Mouse (Mus musculus) retina, postnatal 7 days (tissue): ENCODE data around the gene Cebpz.

Experiments
- DNase-seq: peaks from one replicate; pipeline ENCODE4 v3.0.0-alpha.2; 2012; ENCODE audit warnings: low read depth, low spot score

Gene Cebpz

DNA sequence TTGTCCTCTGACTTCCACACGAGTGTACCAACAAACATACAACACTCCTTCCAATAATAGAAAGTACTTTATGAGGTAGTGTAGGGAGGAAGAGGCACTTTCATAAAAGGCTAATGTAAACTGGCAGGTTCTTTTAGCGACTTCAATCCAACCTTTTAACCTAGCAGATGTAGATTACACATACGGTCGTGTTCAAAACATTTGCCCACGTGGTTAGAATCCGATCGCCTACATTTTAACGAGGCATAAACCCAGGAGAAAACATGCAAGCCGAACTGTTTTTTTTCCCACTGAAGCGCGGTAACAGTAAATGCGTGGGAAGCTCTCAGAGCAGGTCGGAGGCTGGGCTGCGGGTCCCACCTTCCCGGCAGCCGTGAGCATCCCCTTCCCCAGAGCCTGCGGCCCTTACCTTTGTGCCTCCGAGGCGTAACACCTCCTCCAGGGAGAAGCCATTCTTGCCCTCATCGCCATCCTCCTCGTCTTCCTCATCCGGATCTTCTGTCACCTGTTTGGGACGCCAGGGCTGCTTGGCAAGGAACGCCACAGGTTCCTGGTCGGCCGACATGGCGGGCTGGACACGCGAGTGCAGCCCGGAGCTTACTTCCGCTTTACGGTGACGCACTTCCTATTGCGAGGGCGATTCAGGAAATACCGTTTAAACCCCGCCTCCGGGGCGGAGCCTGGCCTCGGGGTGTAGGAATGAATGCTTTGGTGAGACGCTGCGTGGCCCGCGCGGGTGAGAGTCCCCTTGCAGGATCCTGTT is at the start of gene Cebpz, which contains the start of gene Ndufaf7:
Cebpz (minus strand) TSS at position 601 of the 763 bp plus-strand sequence.
Ndufaf7 (plus strand) TSS at position 671 of the 763 bp plus-strand sequence.
- DNase-seq: peak; percentile 97

DNA sequence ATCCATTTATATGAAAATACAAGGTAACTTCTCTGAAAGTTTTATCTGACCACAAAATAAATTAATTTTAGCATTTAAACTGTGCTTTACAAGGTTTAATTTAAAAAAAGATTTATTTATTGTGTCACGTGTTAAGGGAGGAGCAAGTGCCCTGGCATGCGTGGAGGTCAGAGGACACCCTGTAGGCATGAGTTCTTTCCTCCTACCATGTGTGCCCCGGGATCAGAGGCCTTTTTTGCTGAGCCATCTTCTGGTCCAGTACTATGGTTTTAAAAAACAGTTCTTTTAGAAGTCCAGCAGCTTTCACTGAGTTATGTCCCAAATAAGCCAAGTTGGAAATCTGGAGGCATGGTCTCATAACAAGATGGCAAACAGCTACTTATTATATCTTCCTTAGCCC is 46.9 kb upstream of the Cebpz start:
- no peak for DNase-seq

DNA sequence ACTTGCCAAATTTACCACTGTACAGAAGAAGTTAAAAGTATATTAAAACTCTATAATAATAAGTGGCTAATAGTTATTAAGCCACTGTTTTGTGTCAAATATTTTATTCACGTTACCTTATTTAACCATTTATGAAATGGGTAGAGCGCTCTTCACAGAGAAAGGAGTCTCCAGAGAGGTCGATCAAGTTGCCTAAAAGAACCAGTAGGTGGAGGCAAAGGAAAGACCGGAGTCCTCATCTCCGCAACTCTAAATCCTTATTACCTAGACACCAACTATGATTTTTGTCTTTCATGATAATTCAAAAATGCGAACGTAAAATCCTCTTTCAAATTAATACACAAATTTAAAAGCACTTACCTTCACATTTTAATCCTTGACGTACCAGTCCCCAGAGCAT is 46.3 kb upstream of the Cebpz start:
- DNase-seq: no peak

DNA sequence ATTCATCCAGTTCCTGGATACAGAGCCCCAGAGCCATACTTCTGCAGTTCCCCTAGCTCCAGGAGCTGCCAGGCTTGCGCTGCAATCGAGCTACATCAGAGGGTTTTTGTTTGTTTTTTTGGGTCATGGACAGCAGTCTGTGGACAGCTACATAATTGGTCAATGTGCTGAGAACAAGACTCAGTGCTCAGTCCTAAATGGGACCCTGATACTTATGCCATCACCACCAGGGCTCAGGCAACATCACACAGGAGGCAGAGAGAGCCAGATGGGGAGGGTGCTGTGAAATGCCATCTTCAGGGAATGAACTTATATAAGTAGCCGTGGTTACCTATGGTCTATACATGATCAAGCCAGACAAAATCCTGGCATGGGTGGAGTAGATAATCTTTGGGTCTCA is 31.6 kb upstream of the Cebpz start:
- DNase-seq: no peak

DNA sequence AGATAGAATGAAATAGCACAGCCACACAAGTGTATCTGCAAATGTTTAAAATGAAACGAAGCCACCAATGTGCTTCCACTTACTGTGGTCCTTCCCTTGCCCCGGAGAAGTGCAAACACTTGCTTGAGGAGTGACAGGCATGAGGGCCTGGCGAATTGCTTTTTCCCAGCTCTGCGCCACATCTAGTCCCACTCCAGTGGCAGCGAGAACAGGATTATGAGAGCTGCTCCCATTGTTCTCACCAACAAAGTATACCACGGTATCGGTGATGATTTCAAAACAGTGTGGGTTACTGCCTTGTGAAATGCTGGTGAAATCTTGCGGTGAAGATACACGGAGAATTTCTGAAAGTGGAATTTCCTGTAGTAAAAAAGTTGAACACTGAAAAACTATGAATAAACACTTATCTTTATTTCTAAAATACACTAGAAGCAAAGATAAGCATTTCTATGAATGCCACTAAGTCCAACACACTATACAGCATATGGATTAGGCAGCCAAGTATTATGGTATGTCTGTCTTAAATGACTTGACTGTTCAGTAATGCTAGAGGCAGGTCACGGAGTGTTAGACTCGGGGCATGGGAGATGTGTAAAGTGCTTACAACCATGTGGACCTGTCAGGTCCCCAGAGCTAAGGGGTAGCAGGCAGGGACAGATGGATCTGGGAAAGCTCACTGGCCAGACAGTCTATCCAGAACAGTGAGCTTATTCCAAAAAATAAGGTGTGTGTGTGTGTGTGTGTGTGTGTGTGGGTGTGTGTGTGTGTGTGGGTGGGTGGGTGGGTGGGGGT is 29.4 kb upstream of the Cebpz start:
- no peak for DNase-seq

DNA sequence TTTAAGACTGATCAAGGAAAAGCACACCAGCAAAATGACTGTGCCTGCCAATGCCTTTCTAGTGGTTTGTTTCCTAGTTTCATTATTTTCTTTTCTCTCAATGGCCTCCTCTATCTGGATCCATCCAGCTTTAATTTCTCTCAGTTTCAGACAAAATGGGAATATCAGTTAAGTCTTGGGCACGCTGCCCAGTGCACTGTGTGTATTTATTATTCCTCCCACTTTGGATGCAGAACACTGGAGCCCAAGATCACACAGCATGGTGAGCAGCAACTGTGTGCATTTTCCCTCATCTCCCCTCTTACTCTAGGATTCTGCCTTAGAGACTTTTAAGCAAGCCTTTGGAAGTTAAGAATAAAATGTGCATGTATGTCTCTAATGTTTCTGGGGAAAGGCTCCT is 27.5 kb upstream of the Cebpz start:
- no peak for DNase-seq

DNA sequence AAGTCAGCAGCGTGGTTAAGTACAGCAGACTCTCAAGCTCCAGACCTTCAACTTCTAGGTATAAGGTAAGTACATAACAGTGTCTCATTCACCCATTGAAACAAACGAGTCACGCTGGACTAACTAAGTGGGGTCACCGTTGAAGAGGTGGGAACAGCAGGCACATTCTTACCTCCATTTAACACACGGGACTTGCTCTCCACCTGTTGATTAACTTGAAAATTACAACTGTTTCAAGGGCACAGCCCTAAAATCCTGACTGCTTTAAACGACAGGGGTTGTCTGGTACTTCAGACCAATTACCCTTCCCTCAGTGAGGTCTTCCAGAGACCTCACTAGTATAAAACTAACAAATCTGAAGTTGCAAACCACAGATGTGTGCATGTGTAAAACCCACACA is 22.6 kb upstream of the Cebpz start:
- no peak for DNase-seq

DNA sequence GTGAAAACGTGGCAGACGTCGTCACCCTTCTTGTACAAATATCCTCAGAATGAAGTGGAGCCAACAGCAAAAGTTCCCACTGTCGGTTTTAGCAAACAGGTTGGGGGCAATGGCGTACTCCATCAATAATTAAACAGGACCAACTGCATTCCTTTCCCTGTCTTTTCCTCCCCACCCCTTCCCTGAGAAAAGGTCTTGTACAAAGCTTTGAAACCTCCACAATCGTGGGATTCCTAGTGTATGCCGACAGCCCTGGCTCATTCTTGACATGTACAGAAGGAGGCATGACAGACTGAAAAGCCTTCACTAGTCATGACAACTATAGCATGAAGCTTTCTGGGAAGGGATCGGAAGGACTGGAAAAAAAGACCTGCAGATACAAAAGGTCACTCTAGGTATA is 16.4 kb upstream of the Cebpz start:
- no peak for DNase-seq

DNA sequence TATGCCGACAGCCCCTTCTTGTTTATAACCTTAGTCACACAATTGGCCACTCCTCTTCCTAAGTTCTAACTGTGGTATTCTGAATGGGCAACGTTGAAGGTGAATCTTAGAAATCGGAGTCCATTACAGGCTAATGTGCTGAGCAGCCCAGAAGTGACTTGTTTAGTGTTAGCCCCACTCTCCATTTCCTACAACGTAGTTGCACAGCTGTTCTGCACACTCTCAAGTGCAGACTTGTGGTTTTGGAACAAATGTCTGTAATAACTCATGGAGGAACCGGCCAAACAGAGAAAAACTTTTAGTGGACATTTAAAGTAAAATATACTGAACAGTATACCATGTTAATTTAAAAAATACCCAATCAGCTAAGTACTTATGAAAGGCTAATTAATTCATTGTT is 15.2 kb upstream of the Cebpz start:
- no peak for DNase-seq

DNA sequence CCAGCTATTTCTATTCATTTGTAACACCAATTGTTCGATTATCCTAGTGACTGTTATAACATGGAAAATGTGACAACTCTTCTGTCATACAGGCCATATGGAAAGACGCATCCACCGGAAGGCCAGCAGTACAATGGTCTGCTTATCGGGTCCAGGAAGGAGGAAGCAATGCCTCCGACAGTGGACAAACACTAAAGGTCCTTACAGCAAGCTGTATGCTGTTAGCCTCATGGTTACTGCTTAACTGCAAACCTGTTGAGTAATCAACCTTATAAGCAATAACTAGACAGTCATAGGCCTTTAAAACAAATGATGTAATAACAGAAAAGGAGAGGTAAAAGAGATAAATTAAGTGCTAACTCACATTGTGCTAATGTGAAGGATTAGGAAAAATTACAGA is 14.4 kb upstream of the Cebpz start:
- DNase-seq: no peak

DNA sequence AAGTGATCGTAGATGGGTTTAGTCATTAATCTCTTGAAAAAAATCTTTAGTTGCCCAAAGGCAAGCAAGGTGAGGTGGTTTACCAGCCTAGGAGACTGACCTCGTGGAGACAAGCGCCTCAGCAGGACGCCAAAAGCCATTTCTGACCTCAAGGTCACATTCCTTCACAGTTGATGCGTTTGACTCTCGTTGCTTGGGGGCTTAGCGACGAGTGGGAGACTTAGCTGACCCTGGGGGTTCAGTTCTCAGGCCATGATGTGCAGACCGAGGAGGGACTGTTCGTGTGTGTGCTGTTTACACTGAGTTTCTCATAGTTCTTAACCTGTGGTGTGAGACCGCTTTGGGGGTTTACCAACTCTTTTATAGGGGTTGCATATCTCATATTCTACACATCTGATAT is 5.7 kb upstream of the Cebpz start:
- DNase-seq: no peak

DNA sequence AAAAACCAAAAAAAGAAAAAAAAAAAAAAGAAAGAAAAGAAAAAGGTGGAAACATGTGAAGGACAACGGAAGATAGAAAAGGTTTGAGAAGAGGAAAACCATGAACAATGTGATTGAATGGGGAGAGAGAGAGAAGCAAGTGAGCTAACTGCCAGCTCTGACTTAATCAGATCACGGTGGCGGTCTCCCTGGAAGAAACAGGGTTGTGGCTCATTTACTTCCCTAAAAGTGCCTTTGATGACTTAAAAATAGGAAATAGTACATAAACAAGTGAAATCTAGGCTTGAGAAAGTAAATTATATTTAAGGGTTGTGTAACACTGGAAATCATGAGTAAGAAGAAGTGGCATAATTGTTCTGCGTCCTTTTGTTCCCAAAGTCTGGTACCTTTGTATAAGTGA is 2.1 kb upstream of the Cebpz start:
- DNase-seq: no peak

DNA sequence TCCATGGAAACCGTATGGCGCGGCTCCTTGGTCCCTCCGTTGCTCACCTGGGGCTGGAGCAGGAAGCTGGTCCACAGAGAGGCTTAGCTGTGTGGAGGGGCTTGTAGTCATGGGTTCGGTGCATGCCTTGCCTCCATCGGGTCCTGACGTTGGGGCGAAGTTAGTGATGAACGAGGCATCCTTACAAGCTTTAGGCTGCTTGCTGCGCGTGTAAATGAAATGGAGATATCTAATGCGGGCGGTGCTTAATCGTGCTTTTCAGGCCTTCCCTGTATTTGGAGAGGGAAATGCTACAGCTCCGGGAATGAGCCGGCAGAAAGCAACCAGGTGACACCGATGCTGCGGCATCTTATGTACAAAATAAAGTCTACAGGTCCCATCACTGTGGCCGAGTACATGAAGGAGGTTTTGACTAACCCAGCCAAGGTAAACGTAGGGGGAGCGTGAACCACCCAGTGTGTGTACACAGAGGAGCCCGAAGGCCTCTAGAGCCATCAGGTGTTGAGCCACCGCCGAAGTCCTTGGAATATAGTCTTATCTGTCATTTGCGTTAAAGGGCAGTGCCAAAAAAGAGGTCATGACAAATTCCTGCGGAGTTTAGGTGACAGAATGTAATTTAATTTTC is 475 bp upstream of the Cebpz start:
- no peak for DNase-seq

DNA sequence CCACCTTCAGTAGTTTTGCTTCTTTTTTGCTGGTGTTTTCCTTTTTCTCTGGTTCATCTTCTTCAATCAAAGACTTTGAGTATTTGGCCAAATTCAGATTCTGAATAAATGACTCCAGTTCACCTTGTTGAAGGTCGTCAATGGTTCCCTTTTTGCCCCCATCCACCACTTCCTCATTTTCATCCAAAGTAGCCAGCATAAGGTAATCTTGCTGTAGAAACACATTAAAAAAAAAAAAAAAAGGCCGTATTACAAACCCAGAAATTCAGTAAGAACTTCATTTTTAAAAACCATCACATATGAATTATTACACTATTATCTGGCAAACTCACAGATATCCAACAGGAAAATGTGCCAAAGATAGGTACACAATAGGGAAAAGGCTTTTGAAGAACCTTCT is 1.0 kb downstream of the Cebpz start:
- DNase-seq: no peak

DNA sequence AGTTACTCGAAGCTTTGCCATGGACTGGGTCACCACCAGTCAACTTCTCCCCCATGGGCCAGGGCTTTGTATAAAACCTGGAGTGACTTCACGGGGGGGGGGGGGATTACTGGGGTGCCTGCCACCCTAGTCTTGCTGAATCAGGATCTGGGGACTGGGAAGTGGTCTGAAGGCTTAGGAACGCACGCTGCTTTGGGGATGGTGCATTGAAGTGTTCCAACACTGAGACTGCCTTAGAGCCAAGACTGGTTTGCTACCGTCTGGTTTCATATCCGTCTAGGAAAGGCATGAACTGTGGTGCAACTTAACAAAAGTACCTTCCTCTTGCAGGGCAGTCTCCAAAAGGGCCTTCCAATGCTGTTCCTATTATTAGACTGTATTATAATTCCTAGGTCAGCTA is 19.2 kb downstream of the Cebpz start:
- DNase-seq: no peak

DNA sequence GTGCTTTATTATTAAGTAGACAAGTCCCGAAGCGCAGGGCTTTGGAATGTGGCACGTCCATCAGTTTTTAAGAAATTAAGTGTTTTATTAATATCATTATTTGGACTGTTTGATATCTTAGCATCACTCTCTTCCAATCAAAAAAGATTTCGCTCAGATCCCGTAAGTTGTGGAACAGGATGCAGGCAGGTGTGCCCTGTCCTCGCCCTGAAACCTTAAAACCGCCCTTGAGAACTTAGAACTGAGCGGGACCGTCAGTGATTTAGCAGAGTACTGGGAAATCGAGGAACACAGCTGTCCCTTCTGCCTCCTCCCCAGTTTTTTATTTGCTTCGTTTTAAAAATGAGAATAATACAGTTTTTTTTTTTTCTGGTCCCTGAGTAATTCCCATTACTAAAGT is 20.0 kb downstream of the Cebpz start:
- no peak for DNase-seq

DNA sequence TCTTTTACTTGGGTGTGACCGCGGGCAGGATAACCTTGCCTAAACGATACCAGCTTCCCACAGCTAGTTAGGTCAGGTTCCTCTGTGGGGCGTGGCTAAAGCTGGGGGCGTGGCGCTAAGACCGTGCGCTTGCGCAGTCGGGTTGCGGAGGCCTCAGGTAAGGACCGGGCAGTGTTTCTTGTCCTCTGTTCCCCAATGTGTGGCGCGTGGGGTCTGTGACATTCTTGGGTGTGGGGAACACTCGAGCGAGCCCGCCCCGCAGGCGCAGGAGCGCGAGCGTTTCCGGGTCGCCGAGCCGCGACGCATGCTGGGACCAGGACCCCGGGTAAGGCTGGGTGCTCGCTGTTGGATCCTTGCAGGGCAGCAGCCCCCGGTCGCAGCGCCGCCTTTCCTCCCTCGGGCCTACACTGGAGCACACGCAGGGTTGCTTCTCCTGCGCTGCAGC is 20.5 kb downstream of the Cebpz start, which contains the start of gene Cebpzos:
Cebpzos (plus strand) TSS at position 132 of the 445 bp plus-strand sequence.
- DNase-seq: peak; percentile 78

DNA sequence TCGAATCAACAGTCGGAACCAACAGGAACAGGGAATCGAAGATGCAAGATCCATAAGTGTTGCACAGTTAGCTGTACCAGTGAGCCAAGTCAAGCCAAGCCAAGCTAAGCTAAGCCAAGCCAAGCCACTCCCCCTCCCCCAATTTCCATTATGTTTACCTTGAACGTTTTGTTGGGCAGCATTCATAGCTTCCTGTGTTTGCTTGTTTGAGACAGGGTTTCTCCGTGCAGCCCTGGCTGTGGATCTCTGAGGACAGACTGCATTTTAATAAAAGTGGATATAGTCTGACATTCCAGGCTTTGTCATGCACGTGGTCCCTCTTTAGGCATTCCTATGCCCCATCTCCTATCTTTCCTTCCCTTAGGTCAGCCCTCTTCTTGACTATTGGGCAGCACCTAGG is 21.1 kb downstream of the Cebpz start:
- no peak for DNase-seq

DNA sequence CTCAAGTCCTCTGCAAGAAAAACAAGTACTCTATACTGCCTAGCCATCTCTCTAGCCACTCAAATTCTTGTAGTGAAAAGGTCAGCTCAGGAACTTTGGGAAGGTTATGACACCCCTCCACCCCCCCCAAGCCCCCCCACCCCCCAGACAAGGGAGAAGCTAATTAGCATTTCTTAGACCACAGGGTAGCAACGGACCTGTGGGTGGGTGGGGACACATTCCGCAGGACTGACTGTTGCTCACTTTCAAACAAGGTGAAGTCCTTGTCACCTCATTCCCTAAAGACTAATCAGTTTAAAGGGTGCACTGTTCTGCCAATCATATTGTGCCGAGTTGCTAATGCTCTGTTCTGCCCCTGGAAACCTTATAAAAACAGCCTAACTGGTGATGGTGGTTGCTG is 22.9 kb downstream of the Cebpz start:
- no peak for DNase-seq

DNA sequence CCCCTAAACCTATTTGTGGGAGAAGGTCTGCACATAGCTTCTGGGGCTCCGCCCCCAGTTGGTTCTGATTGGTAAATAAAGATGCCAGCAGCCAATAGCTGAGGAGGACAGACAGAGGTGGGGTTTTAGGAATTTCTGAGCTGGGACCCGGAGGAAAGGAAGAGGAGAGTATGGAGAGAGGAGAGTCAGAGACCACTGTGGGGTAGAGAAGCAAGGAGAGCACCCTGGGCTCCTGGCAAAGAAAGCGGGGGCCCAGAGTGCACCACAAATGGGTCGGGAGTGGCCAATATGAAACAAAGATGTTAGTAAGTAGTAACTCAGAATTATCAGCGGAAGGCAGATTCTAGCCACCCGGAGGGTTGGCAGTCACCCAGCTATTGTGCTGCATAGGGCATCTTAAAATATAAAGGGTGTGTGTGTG is 24.0 kb downstream of the Cebpz start:
- DNase-seq: no peak

DNA sequence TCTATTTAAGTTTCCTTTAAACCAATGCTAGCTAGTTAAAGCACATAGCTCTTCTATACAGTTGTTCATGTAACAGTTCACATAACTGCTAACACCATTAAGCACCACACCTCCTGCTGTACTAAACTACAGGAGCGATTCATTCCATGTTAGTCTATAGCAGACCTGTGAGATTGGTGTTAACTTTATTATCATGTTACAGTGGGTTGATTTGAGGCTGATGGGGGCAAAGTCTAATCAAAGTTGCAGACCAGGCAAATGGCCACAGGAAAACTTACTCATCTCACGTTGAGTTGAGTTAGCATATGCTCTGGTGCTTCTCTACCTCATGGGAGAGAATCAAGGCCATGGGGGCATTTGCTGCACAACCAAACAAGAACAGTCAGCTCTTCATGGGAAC is 27.5 kb downstream of the Cebpz start:
- no peak for DNase-seq

DNA sequence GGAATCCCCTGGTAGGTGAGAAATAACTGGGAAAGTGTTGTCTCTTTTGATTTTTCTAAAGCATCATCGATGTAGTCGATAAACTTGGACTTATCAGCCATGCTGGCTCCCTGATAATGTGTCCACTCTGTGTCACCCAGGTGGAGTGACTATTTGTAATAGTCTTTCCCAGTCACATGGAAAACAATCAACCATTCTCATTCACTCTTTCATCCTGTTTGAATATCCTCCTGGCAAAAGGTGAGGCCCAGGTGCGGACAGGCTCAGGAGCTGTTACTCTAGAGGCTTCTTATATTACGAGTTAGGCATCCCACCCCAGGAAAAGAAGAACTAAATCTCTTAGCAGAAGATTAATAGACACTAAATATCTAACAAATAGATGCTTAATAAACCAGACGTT is 30.0 kb downstream of the Cebpz start, which contains the start of gene Sult6b1:
Sult6b1 (minus strand) TSS at position 101 of the 400 bp plus-strand sequence.
- no peak for DNase-seq
